Mouse (Mus musculus) intestine, postnatal 0 days (tissue): ENCODE measurements at regions not wholly inside any gene's neighbourhood (a gene's known extent, or its start where the extent isn't known, plus 50 kb on each side); places are given as distances from the start of the nearest gene placed in this dataset.

ENCODE experiments used
- ATAC-seq: fragments of 200-750 bp; cut with Nextera tagmentation; 2 replicates; pipeline ENCODE4 v1.8.0; 2017; ENCODE audit warnings: mild to moderate bottlenecking, moderate TSS enrichment, moderate library complexity
- H3K27ac ChIP-seq: fragments of 300-500 bp; sonication (generic); 2 replicates; pipeline ENCODE4 v1.5.1; 2014; ENCODE audit warnings: mild to moderate bottlenecking, low read depth, low read length, moderate library complexity
- H3K27me3 ChIP-seq: fragments of 300-500 bp; sonication (generic); replicated peaks from 2 replicates; pipeline ENCODE4 v1.6.1; 2014; ENCODE audit warnings: low read length, mixed read lengths; ENCODE audit not compliant: control insufficient read depth, insufficient read depth
- H3K36me3 ChIP-seq: fragments of 300-500 bp; sonication (generic); 2 replicates; pipeline ENCODE4 v1.6.1; 2014; ENCODE audit warnings: mild to moderate bottlenecking, moderate library complexity; ENCODE audit not compliant: control insufficient read depth, insufficient read depth
- H3K4me1 ChIP-seq: fragments of 300-500 bp; sonication (generic); replicated peaks from 2 replicates; pipeline ENCODE4 v1.6.1; 2014; ENCODE audit warnings: antibody characterized with exemption, low read length, mixed read lengths; ENCODE audit not compliant: control insufficient read depth, insufficient read depth
- H3K4me2 ChIP-seq: fragments of 300-500 bp; sonication (generic); replicated peaks from 2 replicates; pipeline ENCODE4 v1.6.1; 2014; ENCODE audit warnings: low read depth, mild to moderate bottlenecking, moderate library complexity
- H3K4me3 ChIP-seq: fragments of 300-500 bp; sonication (generic); 2 replicates; pipeline ENCODE4 v1.5.1; 2014; ENCODE audit warnings: low read depth, low read length
- H3K9ac ChIP-seq: fragments of 300-500 bp; sonication (generic); 2 replicates; pipeline ENCODE4 v1.6.1; 2014; ENCODE audit warnings: mild to moderate bottlenecking, low read depth, low read length
- H3K9me3 ChIP-seq: fragments of 300-500 bp; sonication (generic); 2 replicates; pipeline ENCODE4 v1.6.1; 2016; ENCODE audit warnings: mixed run types; ENCODE audit not compliant: control insufficient read depth
- CTCF ChIP-seq: sonication (generic); IDR thresholded peaks from 2 replicates; pipeline ENCODE4 v1.5.1; 2016; ENCODE audit warnings: low read depth, mild to moderate bottlenecking, control low read depth, antibody characterized with exemption, moderate library complexity
- WGBS: fragments of 180-500 bp; shearing (Covaris S2); extraction: QIAGEN DNeasy Blood & Tissue Kit; methylation state at CpG from one replicate; pipeline ENCODE4 v1.1.7; 2014; 5-methylcytosine and 5-hydroxymethylcytosine counted together

DNA sequence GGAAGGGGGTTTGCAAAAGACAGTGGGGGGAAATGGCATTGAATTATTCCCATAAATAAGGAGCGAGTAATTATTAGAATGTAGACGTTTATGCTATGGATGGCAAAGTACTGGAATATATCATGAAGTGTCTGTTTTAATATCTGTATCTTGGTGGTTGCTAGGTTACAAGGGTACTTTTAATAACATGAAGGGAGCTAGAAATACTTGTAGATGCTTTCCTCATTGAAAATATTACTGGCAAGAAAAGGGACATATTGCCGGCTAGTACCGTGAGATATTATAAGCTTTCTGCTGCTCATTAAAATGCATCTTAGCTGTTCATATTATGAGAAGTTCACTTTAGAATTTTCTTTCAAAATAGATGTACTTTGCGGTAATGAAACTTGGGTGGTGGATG is 278.4 kb downstream of the Mex3b start:
- Histone ChIP-seq H3K9ac (no peak overlapping the region), H3K27me3 (no peaks in the 10 kb centered on the region), H3K4me3 (no peak overlapping the region), H3K4me2 (no peak overlapping the region), H3K36me3 (no peaks in the 10 kb centered on the region), H3K4me1 (no peaks in the 10 kb centered on the region), H3K27ac (no peak overlapping the region), H3K9me3 (no peaks in the 10 kb centered on the region)
- ATAC-seq: no peak
- no peak for TF ChIP-seq CTCF
- 80% methylated on average over 5 of the region's 5 CpGs for WGBS

DNA sequence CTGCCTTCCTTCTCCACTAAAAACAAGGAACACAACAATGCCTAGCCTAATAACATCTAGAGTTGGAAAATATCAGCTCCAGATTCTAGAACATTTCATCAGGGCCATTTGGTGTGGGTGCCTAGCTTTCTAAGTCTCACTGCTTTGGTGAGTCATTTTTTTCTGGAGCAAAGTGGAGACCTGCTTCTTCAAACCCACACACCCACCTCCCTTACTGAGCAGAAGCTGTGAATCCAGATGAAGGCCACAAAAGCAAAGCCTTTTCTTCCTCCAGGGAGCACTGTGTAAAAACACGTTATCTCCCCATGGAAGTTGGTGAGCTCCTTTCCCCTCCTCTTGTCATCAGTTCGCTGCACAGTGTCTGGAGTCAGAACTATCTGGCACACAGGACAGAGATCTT is 294.1 kb downstream of the Mex3b start:
- ATAC-seq: no peak
- 76% methylated on average over 2 of the region's 2 CpGs for WGBS

DNA sequence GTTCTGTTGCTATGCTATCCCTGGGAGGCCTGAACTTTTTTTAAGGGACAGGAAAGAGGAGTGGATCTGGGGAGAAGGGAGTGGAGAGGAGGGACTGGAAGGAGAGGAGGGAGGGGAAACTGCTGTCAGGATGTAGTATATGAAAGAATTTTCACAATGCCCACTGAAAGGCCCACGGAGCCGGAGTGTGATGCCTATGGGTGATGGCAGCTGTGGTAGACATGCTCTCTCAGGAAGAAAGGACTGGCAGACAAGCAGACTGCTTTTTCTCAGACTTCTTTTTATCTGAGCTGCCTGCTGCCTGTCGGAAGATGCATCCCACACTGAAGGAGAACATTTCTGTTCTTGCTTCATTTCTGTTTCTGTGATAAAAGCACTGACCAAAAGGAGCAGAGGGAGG is 295.7 kb downstream of the Mex3b start:
- Histone ChIP-seq H3K4me3 (no peak overlapping the region), H3K27me3 (no peaks in the 10 kb centered on the region), H3K4me1 (no peaks in the 10 kb centered on the region), H3K9me3 (no peaks in the 10 kb centered on the region), H3K36me3 (no peaks in the 10 kb centered on the region), H3K4me2 (no peak overlapping the region), H3K9ac (no peak overlapping the region), H3K27ac (no peak overlapping the region)
- WGBS: 78% methylated on average over 3 of the region's 3 CpGs
- ATAC-seq: no peak
- no peak for TF ChIP-seq CTCF

More for the DNA sequence above, 294.1 kb downstream of the Mex3b start:
- Histone ChIP-seq H3K27me3 (no peaks in the 10 kb centered on the region), H3K4me1 (no peaks in the 10 kb centered on the region), H3K27ac (no peak overlapping the region), H3K36me3 (no peaks in the 10 kb centered on the region), H3K4me3 (no peak overlapping the region), H3K9me3 (no peaks in the 10 kb centered on the region), H3K4me2 (no peak overlapping the region), H3K9ac (no peak overlapping the region)
- TF ChIP-seq CTCF: no peak

DNA sequence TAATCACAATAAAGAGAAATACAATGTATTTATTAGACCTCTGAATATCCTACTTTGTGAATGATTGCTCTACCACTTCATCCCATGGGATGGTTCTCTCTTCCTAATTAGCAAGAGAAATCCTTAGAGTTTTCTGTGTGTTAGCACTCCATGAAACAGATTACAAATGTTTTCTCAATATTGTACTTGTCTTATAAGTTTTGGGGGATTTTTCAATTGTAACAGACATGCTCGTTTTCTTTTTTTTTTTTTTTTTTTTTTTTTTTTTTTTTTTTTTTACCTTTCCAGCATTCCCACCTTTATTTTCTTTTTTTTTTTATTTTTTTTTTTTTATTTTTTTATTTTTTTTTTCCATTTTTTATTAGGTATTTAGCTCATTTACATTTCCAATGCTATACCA is 312.3 kb downstream of the Mex3b start:
- Histone ChIP-seq H3K4me2 (no peak overlapping the region), H3K9me3 (no peaks in the 10 kb centered on the region), H3K27me3 (no peaks in the 10 kb centered on the region), H3K9ac (no peak overlapping the region), H3K4me1 (no peaks in the 10 kb centered on the region), H3K36me3 (no peaks in the 10 kb centered on the region), H3K4me3 (no peak overlapping the region), H3K27ac (no peak overlapping the region)
- WGBS: 73% methylated on average over 1 of the region's 1 CpGs
- no peak for ATAC-seq
- no peak for TF ChIP-seq CTCF

- no peak for TF ChIP-seq CTCF
- H3K4me2 ChIP-seq: no peak overlapping the region
- no peak overlapping the region for H3K4me3 ChIP-seq
- no peak overlapping the region for H3K27ac ChIP-seq
- H3K4me1 ChIP-seq: no peaks in the 10 kb centered on the region
- no peak for ATAC-seq
- no peaks in the 10 kb centered on the region for H3K27me3 ChIP-seq
- WGBS: 87% methylated on average over 9 of the region's 9 CpGs
- H3K36me3 ChIP-seq: no peaks in the 10 kb centered on the region
- H3K9ac ChIP-seq: no peak overlapping the region
- no peaks in the 10 kb centered on the region for H3K9me3 ChIP-seq
These were observed 319.2 kb downstream of the Mex3b start for GRCm38 (mm10) chr7:83186341-83186740.

DNA sequence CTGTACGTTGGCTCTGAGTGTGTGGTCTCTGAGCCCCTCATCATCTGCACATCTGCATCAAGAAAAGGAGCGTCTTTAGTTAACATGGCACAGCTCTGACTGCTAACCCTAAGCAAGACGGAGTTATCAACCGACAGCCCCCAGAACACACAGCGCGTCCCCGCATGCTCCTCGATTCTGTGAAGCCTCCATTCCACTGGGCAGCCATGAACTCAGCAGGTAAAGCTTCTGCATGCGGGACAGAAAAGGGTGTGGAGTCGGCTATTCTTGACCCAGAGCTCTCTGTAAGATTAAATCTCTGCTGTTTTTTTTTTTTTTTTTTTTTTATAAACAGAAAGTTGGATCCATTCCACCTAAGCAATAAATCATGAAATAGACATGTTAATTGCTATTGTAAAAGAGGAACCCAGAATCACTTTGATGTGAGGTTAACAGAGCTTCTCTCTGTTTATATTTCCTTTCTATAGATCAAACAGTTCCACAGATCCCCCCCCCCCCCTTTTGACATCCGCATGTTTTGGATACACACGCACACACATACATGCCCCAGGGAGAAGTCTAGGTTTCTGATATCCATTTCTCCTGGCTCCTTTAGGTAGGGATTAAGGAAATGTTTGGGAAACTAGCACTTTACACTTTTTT is 328.9 kb downstream of the Mex3b start:
- Histone ChIP-seq H3K4me1 (no peaks in the 10 kb centered on the region), H3K9ac (no peak overlapping the region), H3K4me2 (peak overlapping the region; percentile 21; the same call in 1 of the 2 replicates), H3K4me3 (no peak overlapping the region), H3K9me3 (0 out of 2 replicates have a peak, but pooled peaks cover 2% of the 10 kb centered on the region), H3K36me3 (no peaks in the 10 kb centered on the region), H3K27me3 (no peaks in the 10 kb centered on the region), H3K27ac (no peak overlapping the region)
- WGBS: 36% methylated on average over 12 of the region's 12 CpGs
- ATAC-seq: peak; percentile 78
- no peak for TF ChIP-seq CTCF

GRCm38 (mm10) chr7:83197490-83197889 is 330.4 kb downstream of the Mex3b start:
- no peak for TF ChIP-seq CTCF
- Histone ChIP-seq H3K36me3 (no peaks in the 10 kb centered on the region), H3K9ac (no peak overlapping the region), H3K4me1 (no peaks in the 10 kb centered on the region), H3K27me3 (no peaks in the 10 kb centered on the region), H3K9me3 (0 out of 2 replicates have a peak, but pooled peaks cover 2% of the 10 kb centered on the region), H3K4me3 (no peak overlapping the region), H3K27ac (no peak overlapping the region), H3K4me2 (no peak overlapping the region)
- 42% methylated on average over 2 of the region's 2 CpGs for WGBS
- ATAC-seq: no peak
